Mouse (Mus musculus) forebrain, postnatal 0 days (tissue): ENCODE data around the gene Troap. TPM values are rescaled to one million over a fixed set of nuclear protein-coding genes. Genes with fewer than 3 reads are reported as not detected.
A peak's percentile ranks its signal among the peaks of the same experiment; 100 is the strongest.
"Not testable (repeated sequence)": the region's sequence is repeated elsewhere in the genome, so short reads cannot be mapped to it uniquely, and the experiment has no call there.

Experiments
- ATAC-seq: fragments of 200-750 bp; cut with Nextera tagmentation; 2 replicates; pipeline ENCODE4 v1.8.0; 2017; ENCODE audit warnings: mild to moderate bottlenecking, moderate library complexity
- DNase-seq: peaks from one replicate; pipeline ENCODE4 v3.0.0-alpha.2; 2015
- H3K27ac ChIP-seq: fragments of 300-500 bp; sonication (generic); 2 replicates; pipeline ENCODE4 v1.5.1; 2014; ENCODE audit warnings: low read depth, mild to moderate bottlenecking, antibody characterized with exemption, low read length, moderate library complexity, mixed read lengths
- H3K27me3 ChIP-seq: fragments of 300-500 bp; sonication (generic); 2 replicates; pipeline ENCODE4 v1.6.1; 2014; ENCODE audit warnings: mild to moderate bottlenecking, low read length, mixed read lengths; ENCODE audit not compliant: insufficient read depth
- H3K36me3 ChIP-seq: fragments of 300-500 bp; sonication (generic); 2 replicates; pipeline ENCODE4 v1.6.1; 2014; ENCODE audit warnings: mild to moderate bottlenecking, moderate library complexity; ENCODE audit not compliant: insufficient read depth
- H3K4me1 ChIP-seq: fragments of 300-500 bp; sonication (generic); 2 replicates; pipeline ENCODE4 v1.6.1; 2014; ENCODE audit warnings: antibody characterized with exemption; ENCODE audit not compliant: insufficient read depth
- H3K4me2 ChIP-seq: fragments of 300-500 bp; sonication (generic); 2 replicates; pipeline ENCODE4 v1.6.1; 2014; ENCODE audit warnings: low read depth, mild to moderate bottlenecking, moderate library complexity
- H3K4me3 ChIP-seq: fragments of 300-500 bp; sonication (generic); 2 replicates; pipeline ENCODE4 v1.5.1; 2014; ENCODE audit warnings: low read depth, low read length, mixed read lengths
- H3K9ac ChIP-seq: fragments of 300-500 bp; sonication (generic); 2 replicates; pipeline ENCODE4 v1.6.1; 2014; ENCODE audit warnings: mild to moderate bottlenecking
- H3K9me3 ChIP-seq: fragments of 300-500 bp; sonication (generic); 2 replicates; pipeline ENCODE4 v1.6.1; 2016; ENCODE audit warnings: low read length
- CTCF ChIP-seq: sonication (generic); IDR thresholded peaks from 2 replicates; pipeline ENCODE4 v1.5.1; 2016; ENCODE audit warnings: antibody characterized with exemption, control low read depth, low read depth
- WGBS: fragments of 180-500 bp; shearing (Covaris S2); extraction: QIAGEN DNeasy Blood & Tissue Kit; methylation state at CpG from one replicate; pipeline ENCODE4 v1.1.7; 2014; 5-methylcytosine and 5-hydroxymethylcytosine counted together
- polyA plus RNA-seq: library from polyadenylated mRNA; unstranded; fragments of >200 nt; fragmentation: Nextera tagmentation; extraction: Ambion mirVana; gene quantifications from 2 replicates; pipeline ENCODE4 v1.2.1, GENCODE M21; 2015
- total RNA-seq: library from RNA; depleted of rRNA; stranded (reverse); fragments of >200 nt; gene quantifications from 2 replicates; pipeline ENCODE4 v1.2.3, GENCODE M21; 2014

The Troap gene
- total and polyA plus RNA-seq, 2 experiments from 2014 or later: 3.1 to 3.9 TPM

DNA sequence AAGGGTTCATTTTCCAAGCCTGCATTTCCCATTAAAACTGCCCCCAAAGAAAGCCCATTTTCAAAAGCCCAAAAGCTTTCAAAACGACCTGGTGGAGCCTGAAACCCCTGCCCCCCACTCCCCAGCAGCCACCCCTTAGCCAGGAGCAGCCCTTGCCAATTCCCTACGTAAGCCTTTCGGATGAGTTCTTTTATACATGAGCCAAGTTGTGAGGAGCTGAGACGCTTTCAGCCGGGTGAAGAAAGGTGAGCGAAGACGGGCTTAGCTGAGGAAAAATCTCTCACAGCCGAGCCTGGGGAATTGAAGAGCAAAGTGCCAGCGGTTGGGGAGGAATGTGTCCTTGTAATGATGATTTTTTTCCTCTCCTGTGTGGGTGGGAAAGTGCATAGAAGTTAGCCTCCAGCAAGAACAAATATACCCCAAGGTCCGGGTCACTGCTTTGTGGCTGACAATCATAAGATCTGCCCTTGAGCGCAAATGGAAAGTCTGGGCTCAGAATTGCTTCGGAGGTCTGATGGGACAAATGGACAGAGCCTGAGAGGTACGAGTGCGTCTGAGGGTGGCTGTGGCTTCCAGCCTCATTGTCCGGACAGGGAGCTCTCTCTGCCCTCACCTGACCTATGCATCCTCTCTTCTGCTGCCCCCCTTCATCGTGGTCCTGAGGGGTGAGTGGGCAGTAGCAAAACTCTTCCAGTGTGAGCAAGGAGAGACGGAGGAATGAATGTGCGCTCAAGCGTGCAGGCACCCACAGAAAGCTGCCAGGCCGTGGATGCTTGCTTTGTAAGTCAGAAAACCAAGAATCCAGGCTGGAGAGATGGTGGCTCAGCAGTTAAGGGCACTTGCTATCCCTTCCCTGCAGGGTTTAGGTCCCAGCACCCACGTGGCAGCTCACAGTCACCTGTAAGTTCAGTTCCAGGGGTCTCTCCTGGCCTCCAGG lies 33.2 kb upstream of the Troap start:
- 27% methylated on average over 21 of the region's 21 CpGs for WGBS
- Histone ChIP-seq H3K27ac (no peak overlapping the region), H3K4me1 (no peaks in the 10 kb centered on the region), H3K27me3 (no peaks in the 10 kb centered on the region), H3K9me3 (no peaks in the 10 kb centered on the region), H3K4me3 (no peak overlapping the region), H3K4me2 (peak overlapping the region; percentile 15; the same call in 1 of the 2 replicates), H3K36me3 (no peaks in the 10 kb centered on the region), H3K9ac (no peak overlapping the region)
- DNase-seq (no peak), ATAC-seq (no peak)
- no peak for TF ChIP-seq CTCF

DNA sequence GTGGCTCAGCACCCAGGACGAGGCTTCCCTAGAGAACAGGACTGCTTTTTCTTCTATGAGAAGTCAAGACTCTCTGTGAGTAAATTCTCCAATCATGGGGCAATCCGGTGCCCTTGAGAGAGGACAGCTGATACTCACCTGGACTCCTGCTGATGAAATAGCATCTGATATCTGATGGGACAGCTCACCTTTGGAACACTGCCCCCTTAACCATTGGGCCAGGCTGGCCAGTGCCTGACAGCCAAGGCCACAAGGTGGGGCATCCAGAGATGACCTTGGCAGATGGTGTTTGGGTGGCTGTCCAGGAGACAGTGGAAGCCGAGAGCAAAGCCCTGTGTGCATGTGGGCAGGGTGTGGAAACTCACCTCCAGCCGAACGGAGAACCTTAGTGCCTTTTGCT lies 32.0 kb upstream of the Troap start:
- ATAC-seq (no peak), DNase-seq (no peak)
- TF ChIP-seq CTCF: no peak
- Histone ChIP-seq H3K27me3 (no peaks in the 10 kb centered on the region), H3K9ac (no peak overlapping the region), H3K36me3 (no peaks in the 10 kb centered on the region), H3K27ac (no peak overlapping the region), H3K4me1 (no peaks in the 10 kb centered on the region), H3K9me3 (no peaks in the 10 kb centered on the region), H3K4me3 (no peak overlapping the region), H3K4me2 (no peak overlapping the region)
- 86% methylated on average over 5 of the region's 5 CpGs for WGBS

DNA sequence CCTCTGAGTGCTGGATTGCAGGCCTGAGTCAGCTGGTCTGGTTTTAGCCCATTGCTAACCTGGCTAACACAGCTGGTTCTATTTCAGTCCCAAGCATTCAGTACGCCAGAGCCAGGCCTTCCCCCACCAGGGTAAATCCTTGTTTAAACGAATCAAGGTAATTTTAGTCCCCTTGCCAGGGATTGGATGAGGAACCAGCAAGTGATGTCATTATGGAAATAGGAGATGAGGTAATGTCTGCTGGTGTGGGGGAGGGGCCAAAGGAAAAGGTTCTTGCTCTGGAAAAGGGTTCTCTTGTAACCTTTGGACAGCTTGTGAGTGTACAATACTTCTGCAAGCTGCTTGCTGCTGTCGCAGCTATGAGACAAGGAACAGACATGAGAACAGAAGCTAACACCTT lies 29.5 kb upstream of the Troap start:
- Histone ChIP-seq H3K9ac (no peak overlapping the region), H3K36me3 (no peaks in the 10 kb centered on the region), H3K27ac (no peak overlapping the region), H3K4me2 (no peak overlapping the region), H3K4me3 (no peak overlapping the region), H3K4me1 (no peaks in the 10 kb centered on the region), H3K9me3 (no peaks in the 10 kb centered on the region), H3K27me3 (no peaks in the 10 kb centered on the region)
- DNase-seq: no peak
- ATAC-seq: no peak
- TF ChIP-seq CTCF: no peak
- whole genome bisulfite sequencing: 30% methylated on average over 3 of the region's 3 CpGs

DNA sequence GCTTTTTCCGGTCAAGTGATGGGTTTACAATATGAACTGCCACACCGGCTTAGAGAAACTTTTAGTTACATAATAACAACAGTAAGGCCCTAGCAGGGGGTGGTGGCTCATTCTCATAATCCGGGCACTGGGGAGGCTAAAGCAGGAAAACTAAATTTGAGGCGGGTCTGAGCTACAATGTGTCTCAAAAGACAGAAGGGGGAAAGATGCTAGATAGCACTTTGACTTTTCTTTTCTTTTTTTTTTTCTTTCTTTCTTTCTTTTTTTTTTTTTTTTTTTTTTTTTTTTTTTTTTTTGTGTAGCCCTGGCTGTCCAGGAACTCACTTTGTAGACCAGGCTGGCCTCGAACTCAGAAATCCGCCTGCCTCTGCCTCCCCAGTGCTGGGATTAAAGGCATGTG lies 28.6 kb upstream of the Troap start:
- H3K4me2 ChIP-seq, H3K4me1 ChIP-seq, H3K9ac ChIP-seq, H3K4me3 ChIP-seq, DNase-seq, H3K9me3 ChIP-seq, ATAC-seq, H3K27ac ChIP-seq, H3K36me3 ChIP-seq, H3K27me3 ChIP-seq: not testable (repeated sequence)
- 82% methylated on average over 6 of the region's 6 CpGs for WGBS

DNA sequence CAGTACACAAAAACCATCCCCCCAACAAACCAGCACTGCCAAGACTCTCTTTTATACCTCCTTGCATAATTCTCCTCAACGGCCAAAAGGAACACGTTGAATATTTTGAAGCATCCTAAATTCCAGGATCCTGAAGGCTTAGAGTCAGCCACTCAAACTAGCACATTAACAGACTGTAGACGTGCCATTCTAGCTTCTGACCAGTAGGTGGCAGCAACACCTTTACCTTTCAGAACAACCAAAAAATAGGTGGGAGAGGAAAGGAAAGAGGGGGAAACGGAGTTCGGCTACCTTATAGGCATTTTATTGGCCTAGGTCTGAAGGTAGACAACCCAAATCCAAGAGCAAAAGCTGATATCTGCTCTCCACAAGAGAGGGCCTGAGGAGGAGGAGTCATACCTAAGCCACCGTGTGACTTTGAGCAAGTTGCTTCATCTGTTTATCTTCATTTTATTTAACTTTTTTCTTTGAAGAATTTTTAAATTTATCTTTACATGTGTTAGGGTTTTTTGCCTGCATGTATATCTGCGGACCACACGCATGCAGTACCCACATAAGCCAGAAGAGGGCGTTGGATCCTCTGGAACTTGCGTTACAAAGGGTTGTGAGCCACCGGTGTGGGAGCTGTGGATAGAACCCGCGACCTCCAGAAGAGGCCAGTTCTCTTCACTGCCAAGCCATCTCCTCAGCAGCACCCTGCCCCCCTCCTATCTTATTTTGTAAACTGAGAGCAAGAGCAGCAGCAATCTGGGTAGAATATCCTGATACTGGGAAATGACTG lies 24.7 kb upstream of the Troap start:
- Histone ChIP-seq H3K9me3 (no peaks in the 10 kb centered on the region), H3K4me1 (no peaks in the 10 kb centered on the region), H3K4me2 (no peak overlapping the region), H3K27me3 (peaks cover 5% of the 10 kb centered on the region; the same call in 1 of the 2 replicates), H3K27ac (no peak overlapping the region), H3K9ac (no peak overlapping the region), H3K4me3 (no peak overlapping the region), H3K36me3 (no peaks in the 10 kb centered on the region)
- ATAC-seq (no peak; the same call in 1 of the 2 replicates), DNase-seq (peak; percentile 85)
- TF ChIP-seq CTCF: peak; percentile 94
- 34% methylated on average over 13 of the region's 13 CpGs for WGBS

DNA sequence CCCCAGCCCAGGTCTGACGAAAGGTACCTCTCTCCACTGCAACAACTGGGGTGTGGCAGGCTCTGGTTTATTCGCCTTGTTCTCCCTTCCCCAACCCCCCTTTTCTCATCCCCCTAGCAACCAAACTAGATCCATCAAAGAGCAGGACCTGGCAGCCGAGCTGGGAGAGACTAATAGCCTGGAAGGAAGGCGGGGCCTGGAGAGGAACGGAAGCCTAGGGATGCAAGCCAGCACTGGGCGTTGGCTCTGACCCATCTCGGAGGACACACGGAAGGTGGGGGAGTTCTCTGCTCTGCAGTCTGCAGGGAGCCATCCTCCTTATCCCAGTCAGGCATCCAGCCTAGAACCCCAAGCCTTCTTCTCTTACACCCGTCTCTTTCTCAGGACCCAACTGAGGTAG lies 21.0 kb upstream of the Troap start:
- TF ChIP-seq CTCF: no peak
- no peak overlapping the region for H3K27ac ChIP-seq
- ATAC-seq (no peak), DNase-seq (no peak)
- H3K27me3 ChIP-seq: peaks cover 38% of the 10 kb centered on the region
- H3K36me3 ChIP-seq: no peaks in the 10 kb centered on the region
- WGBS: 11% methylated on average over 9 of the region's 9 CpGs
- H3K4me2 ChIP-seq: no peak overlapping the region
- H3K4me3 ChIP-seq: no peak overlapping the region
- no peaks in the 10 kb centered on the region for H3K9me3 ChIP-seq
- no peak overlapping the region for H3K9ac ChIP-seq
- 0 out of 2 replicates have a peak, but pooled peaks cover 4% of the 10 kb centered on the region for H3K4me1 ChIP-seq

- no peak for TF ChIP-seq CTCF
- DNase-seq (no peak), ATAC-seq (no peak)
- 0 out of 2 replicates have a peak, but pooled peaks cover 4% of the 10 kb centered on the region for H3K4me1 ChIP-seq
- peaks cover 38% of the 10 kb centered on the region for H3K27me3 ChIP-seq
- under 1% methylated on average over 28 of the region's 30 CpGs for WGBS
- peak within 1 kb of the TSS; percentile 69 for H3K4me2 ChIP-seq
- H3K27ac ChIP-seq: no peak within 1 kb of the TSS
- no peaks in the 10 kb centered on the region for H3K9me3 ChIP-seq
- no peaks in the 10 kb centered on the region for H3K36me3 ChIP-seq
- peak within 1 kb of the TSS; percentile 33 for H3K9ac ChIP-seq
- peak within 1 kb of the TSS; percentile 38 for H3K4me3 ChIP-seq
Measured at GRCm38 (mm10) chr15:99055040-99055439, 19.3 kb upstream of the Troap start, which contains the start of gene Prph. Gene Prph (plus strand): TSS chr15:99055174.
